Mouse (Mus musculus) kidney, embryonic 14.5 days (tissue): ENCODE measurements around the gene Kndc1. TPM values are rescaled to one million over a fixed set of nuclear protein-coding genes. Genes with fewer than 3 reads are reported as not detected.

Source experiments
- ATAC-seq: fragments of 200-750 bp; cut with Nextera tagmentation; 2 replicates; pipeline ENCODE4 v1.8.0; 2017; ENCODE audit warnings: moderate number of reproducible peaks, mild to moderate bottlenecking, moderate TSS enrichment, moderate library complexity; ENCODE audit not compliant: low FRiP score, low TSS enrichment
- H3K27ac ChIP-seq: fragments of 300-500 bp; sonication (generic); 2 replicates; pipeline ENCODE4 v1.5.1; 2014; ENCODE audit warnings: low read depth, mild to moderate bottlenecking, low read length, moderate library complexity, mixed read lengths
- H3K27me3 ChIP-seq: fragments of 300-500 bp; sonication (generic); 2 replicates; pipeline ENCODE4 v1.6.1; 2014; ENCODE audit warnings: mild to moderate bottlenecking, low read length; ENCODE audit not compliant: control insufficient read depth, insufficient read depth
- H3K36me3 ChIP-seq: fragments of 300-500 bp; sonication (generic); 2 replicates; pipeline ENCODE4 v1.6.1; 2014; ENCODE audit warnings: low read length, mixed read lengths; ENCODE audit not compliant: control insufficient read depth, insufficient read depth
- H3K4me1 ChIP-seq: fragments of 300-500 bp; sonication (generic); 2 replicates; pipeline ENCODE4 v1.6.1; 2014; ENCODE audit warnings: low read length, mixed read lengths; ENCODE audit not compliant: control insufficient read depth, insufficient read depth
- H3K4me2 ChIP-seq: fragments of 300-500 bp; sonication (generic); replicated peaks from 2 replicates; pipeline ENCODE4 v1.6.1; 2014; ENCODE audit warnings: low read depth, mild to moderate bottlenecking, low read length
- H3K4me3 ChIP-seq: fragments of 300-500 bp; sonication (generic); 2 replicates; pipeline ENCODE4 v1.5.1; 2014; ENCODE audit warnings: mild to moderate bottlenecking, low read length
- H3K9ac ChIP-seq: fragments of 300-500 bp; sonication (generic); 2 replicates; pipeline ENCODE4 v1.6.1; 2014; ENCODE audit warnings: low read depth, mild to moderate bottlenecking, low read length, moderate library complexity
- H3K9me3 ChIP-seq: fragments of 300-500 bp; sonication (generic); 2 replicates; pipeline ENCODE4 v1.6.1; 2016; ENCODE audit warnings: low read length; ENCODE audit not compliant: control insufficient read depth
- WGBS: fragments of 180-500 bp; shearing (Covaris S2); extraction: QIAGEN DNeasy Blood & Tissue Kit; methylation state at CpG from one replicate; pipeline ENCODE4 v1.1.7; 2014; 5-methylcytosine and 5-hydroxymethylcytosine counted together
- polyA plus RNA-seq: library from polyadenylated mRNA; unstranded; fragments of >200 nt; fragmentation: Nextera tagmentation; extraction: Ambion mirVana; gene quantifications from 2 replicates; pipeline ENCODE4 v1.2.1, GENCODE M21; 2014

The Kndc1 gene
- polyA plus RNA-seq, 1 experiment from 2014 or later = 0.18 TPM

- no peaks in the 10 kb centered on the region for H3K9me3 ChIP-seq
- H3K36me3 ChIP-seq = no peaks in the 10 kb centered on the region
- H3K4me3 ChIP-seq = no peak overlapping the region
- no peak overlapping the region for H3K27ac ChIP-seq
- no peak overlapping the region for H3K4me2 ChIP-seq
- peaks cover 4% of the 10 kb centered on the region for H3K27me3 ChIP-seq
- H3K9ac ChIP-seq = 0 out of 2 replicates have a peak overlapping the region, but pooled peaks have one; percentile 18
- 42% methylated on average over 11 of the region's 11 CpGs for WGBS
- H3K4me1 ChIP-seq = 0 out of 2 replicates have a peak, but pooled peaks cover 14% of the 10 kb centered on the region
- ATAC-seq = no peak
Observed at GRCm38 (mm10) chr7:139910204-139910835, 15.8 kb downstream of the Kndc1 start.

DNA sequence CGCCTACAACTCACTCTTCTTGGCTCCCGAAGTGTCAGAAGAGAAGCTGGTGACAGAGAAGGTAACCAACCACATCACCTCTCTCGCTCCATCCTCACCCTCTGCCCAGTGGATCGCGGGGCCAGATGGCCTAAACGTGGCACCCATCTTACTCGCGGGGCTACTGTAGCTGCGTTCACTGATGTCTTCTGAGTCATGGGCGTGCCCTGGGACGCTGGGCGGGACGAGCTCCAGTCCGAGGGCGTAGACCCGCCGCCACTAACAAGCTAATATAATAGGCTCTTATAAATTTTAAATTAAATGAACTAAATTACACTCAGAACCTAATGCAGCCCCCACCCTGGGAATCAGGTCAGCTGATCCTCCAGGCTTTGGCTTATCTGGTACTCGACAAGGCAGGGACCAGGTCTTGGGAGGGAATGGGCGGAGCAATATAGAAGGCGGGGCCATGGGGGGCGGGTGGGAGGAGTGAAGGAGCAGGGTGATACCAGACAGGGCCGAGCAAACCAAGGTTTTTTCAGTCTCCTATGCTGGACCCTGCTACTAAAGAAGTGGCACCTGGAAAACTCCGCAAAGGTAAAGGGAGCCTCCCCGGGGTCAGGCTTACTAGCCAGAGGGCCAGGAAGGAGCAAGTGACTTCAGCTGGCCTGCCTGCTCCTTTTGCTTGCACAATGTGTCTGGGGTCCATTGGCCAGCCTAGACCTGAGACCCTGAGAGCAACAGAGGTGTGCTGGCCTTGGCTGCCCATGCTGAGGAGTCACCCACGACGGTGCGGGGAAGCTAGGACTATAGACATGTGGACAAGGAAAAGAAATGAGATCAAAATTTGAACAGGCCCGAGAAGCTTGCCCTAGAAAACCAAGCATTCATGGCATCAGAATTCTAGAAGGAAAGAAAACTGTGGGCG is 19.9 kb downstream of the Kndc1 start:
- H3K27me3 ChIP-seq = peaks cover 7% of the 10 kb centered on the region
- H3K9me3 ChIP-seq = no peaks in the 10 kb centered on the region
- peak overlapping the region; percentile 54 for H3K4me2 ChIP-seq
- peak; percentile 65 for ATAC-seq
- H3K4me1 ChIP-seq = 0 out of 2 replicates have a peak, but pooled peaks cover 18% of the 10 kb centered on the region
- 9% methylated on average over 29 of the region's 29 CpGs for WGBS
- H3K36me3 ChIP-seq = no peaks in the 10 kb centered on the region
- H3K9ac ChIP-seq = no peak overlapping the region
- peak overlapping the region; percentile 39 for H3K4me3 ChIP-seq
- H3K27ac ChIP-seq = no peak overlapping the region

DNA sequence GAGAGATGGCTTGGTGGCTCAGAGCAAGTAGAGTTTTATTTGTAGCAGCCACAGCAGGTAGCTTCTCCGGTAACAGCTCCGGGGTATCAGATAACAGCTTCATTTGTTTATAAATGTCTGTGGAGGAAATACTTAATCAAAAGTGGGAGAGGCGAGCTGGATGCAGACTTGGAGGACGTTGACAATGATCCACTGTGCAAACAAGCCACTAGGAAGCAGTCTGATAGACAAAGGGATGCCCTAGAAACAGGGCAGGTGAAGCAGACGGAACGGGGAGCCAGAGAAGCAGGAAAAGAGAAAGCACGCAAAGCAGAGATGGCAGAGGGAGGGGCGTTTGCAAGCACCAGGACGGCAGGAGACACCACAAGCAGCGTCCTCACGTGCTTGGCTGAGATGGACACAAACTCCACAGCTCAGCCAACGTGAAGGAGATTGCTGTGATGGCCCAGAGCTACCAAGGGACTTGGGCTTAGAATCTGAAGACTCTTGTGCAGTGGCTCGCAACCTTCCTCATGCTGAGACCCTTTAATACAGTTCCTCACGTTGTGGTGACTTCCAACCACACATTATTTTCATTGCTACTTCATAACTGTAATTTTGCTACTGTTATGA is 21.3 kb downstream of the Kndc1 start:
- no peak for ATAC-seq
- 0 out of 2 replicates have a peak, but pooled peaks cover 13% of the 10 kb centered on the region for H3K4me1 ChIP-seq
- no peak overlapping the region for H3K27ac ChIP-seq
- H3K4me2 ChIP-seq = peak overlapping the region; percentile 36
- H3K36me3 ChIP-seq = no peaks in the 10 kb centered on the region
- 7% methylated on average over 14 of the region's 14 CpGs for WGBS
- H3K9me3 ChIP-seq = no peaks in the 10 kb centered on the region
- H3K27me3 ChIP-seq = peaks cover 7% of the 10 kb centered on the region
- H3K9ac ChIP-seq = peak overlapping the region; percentile 18; the same call in 1 of the 2 replicates
- H3K4me3 ChIP-seq = no peak overlapping the region; the same call in 1 of the 2 replicates

GRCm38 (mm10) chr7:139916345-139916744 is 21.8 kb downstream of the Kndc1 start:
- H3K4me1 ChIP-seq = 0 out of 2 replicates have a peak, but pooled peaks cover 13% of the 10 kb centered on the region
- no peak for ATAC-seq
- no peaks in the 10 kb centered on the region for H3K9me3 ChIP-seq
- H3K27me3 ChIP-seq = peaks cover 7% of the 10 kb centered on the region
- H3K9ac ChIP-seq = no peak overlapping the region
- no peaks in the 10 kb centered on the region for H3K36me3 ChIP-seq
- WGBS = 4% methylated on average over 1 of the region's 1 CpGs
- no peak overlapping the region for H3K27ac ChIP-seq
- H3K4me3 ChIP-seq = no peak overlapping the region
- H3K4me2 ChIP-seq = no peak overlapping the region

GRCm38 (mm10) chr7:139918262-139918661 is 23.8 kb downstream of the Kndc1 start:
- 55% methylated on average over 4 of the region's 4 CpGs for WGBS
- Histone ChIP-seq H3K27ac (no peak overlapping the region), H3K9me3 (no peaks in the 10 kb centered on the region), H3K36me3 (no peaks in the 10 kb centered on the region), H3K4me2 (no peak overlapping the region), H3K27me3 (peaks cover 7% of the 10 kb centered on the region), H3K4me1 (0 out of 2 replicates have a peak, but pooled peaks cover 13% of the 10 kb centered on the region), H3K4me3 (no peak overlapping the region), H3K9ac (no peak overlapping the region)
- no peak for ATAC-seq

- Histone ChIP-seq H3K4me3 (no peak overlapping the region), H3K9ac (no peak overlapping the region), H3K4me1 (no peaks in the 10 kb centered on the region), H3K4me2 (no peak overlapping the region), H3K27ac (no peak overlapping the region), H3K36me3 (no peaks in the 10 kb centered on the region), H3K9me3 (no peaks in the 10 kb centered on the region), H3K27me3 (no peaks in the 10 kb centered on the region)
- ATAC-seq = peak; percentile 74; the same call in 1 of the 2 replicates
- 16% methylated on average over 11 of the region's 11 CpGs for WGBS
Observed at GRCm38 (mm10) chr7:139930732-139931131, 36.2 kb downstream of the Kndc1 start.

DNA sequence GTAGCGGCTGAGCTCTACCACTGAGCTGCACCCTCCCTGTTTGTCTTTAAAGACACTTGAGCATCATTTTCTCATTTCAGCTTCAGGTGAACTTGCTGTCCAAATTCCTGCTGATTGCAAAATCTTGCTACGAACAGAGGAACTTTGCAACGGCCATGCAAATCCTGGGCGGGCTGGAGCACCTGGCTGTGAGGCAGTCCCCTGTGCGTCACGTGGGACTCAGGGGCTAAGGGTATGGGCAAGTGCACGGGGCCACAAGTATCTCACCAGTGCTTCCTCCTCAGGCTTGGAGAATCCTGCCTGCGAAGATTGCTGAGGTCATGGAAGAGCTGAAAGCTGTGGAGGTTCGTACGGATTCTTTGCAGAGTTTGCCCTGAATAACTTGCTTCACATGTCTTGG is 42.2 kb downstream of the Kndc1 start:
- 90% methylated on average over 10 of the region's 10 CpGs for WGBS
- Histone ChIP-seq H3K27ac (no peak overlapping the region), H3K27me3 (no peaks in the 10 kb centered on the region; the same call in 1 of the 2 replicates), H3K4me2 (no peak overlapping the region), H3K9ac (no peak overlapping the region), H3K36me3 (no peaks in the 10 kb centered on the region), H3K4me3 (no peak overlapping the region), H3K4me1 (no peaks in the 10 kb centered on the region), H3K9me3 (no peaks in the 10 kb centered on the region)
- ATAC-seq = no peak

DNA sequence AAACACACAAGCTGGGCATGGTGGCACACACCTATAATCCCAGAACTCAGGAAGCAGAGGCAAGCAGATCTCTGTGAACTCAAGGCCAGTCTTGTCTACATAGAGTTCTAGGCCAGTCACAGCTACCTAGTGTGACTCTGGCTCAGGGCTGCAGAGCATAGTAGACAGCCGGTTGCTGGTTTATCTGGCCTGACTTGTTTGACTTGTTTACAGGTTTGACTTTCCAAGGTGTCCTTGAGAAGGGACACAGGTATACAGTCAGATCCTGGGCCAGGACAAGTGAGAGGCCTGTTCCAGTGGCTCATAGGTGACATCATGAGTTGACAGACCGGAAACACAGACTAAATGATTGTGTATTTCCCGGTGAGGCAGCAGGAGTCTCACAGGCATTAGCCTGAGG is 42.6 kb downstream of the Kndc1 start:
- H3K27ac ChIP-seq = no peak overlapping the region
- no peaks in the 10 kb centered on the region for H3K9me3 ChIP-seq
- no peaks in the 10 kb centered on the region for H3K36me3 ChIP-seq
- no peak for ATAC-seq
- H3K9ac ChIP-seq = no peak overlapping the region
- no peak overlapping the region for H3K4me3 ChIP-seq
- WGBS = 67% methylated on average over 3 of the region's 3 CpGs
- no peaks in the 10 kb centered on the region for H3K4me1 ChIP-seq
- H3K27me3 ChIP-seq = peaks cover 3% of the 10 kb centered on the region; the same call in 1 of the 2 replicates
- H3K4me2 ChIP-seq = no peak overlapping the region
